Mouse (Mus musculus) embryonic facial prominence, embryonic 15.5 days (tissue): Measurements from ENCODE around the gene 4632433K11Rik. TPM values are rescaled to one million over a fixed set of nuclear protein-coding genes. Genes with fewer than 3 reads are reported as not detected.
"Not testable (repeated sequence)": the region's sequence is repeated elsewhere in the genome, so short reads cannot be mapped to it uniquely, and the experiment has no call there.

Source experiments
- ATAC-seq: fragments of 200-750 bp; cut with Nextera tagmentation; 2 replicates; pipeline ENCODE4 v1.8.0; 2017; ENCODE audit warnings: low read depth, moderate TSS enrichment; ENCODE audit not compliant: insufficient number of reproducible peaks, low FRiP score, low TSS enrichment
- H3K27ac ChIP-seq: fragments of 300-500 bp; sonication (generic); replicated peaks from 2 replicates; pipeline ENCODE4 v1.5.1; 2015; ENCODE audit warnings: mild to moderate bottlenecking, inconsistent platforms
- H3K27me3 ChIP-seq: fragments of 300-500 bp; sonication (generic); 2 replicates; pipeline ENCODE4 v1.6.1; 2015; ENCODE audit warnings: inconsistent platforms
- H3K36me3 ChIP-seq: fragments of 300-500 bp; sonication (generic); 2 replicates; pipeline ENCODE4 v1.6.1; 2015; ENCODE audit warnings: mild to moderate bottlenecking, inconsistent platforms
- H3K4me1 ChIP-seq: fragments of 300-500 bp; sonication (generic); 2 replicates; pipeline ENCODE4 v1.6.1; 2015; ENCODE audit warnings: inconsistent platforms
- H3K4me2 ChIP-seq: fragments of 300-500 bp; sonication (generic); replicated peaks from 2 replicates; pipeline ENCODE4 v1.6.1; 2015; ENCODE audit warnings: mild to moderate bottlenecking, inconsistent platforms
- H3K4me3 ChIP-seq: fragments of 300-500 bp; sonication (generic); replicated peaks from 2 replicates; pipeline ENCODE4 v1.5.1; 2015; ENCODE audit warnings: mild to moderate bottlenecking, inconsistent platforms
- H3K9ac ChIP-seq: fragments of 300-500 bp; sonication (generic); 2 replicates; pipeline ENCODE4 v1.6.1; 2015; ENCODE audit warnings: inconsistent platforms
- H3K9me3 ChIP-seq: fragments of 300-500 bp; sonication (generic); replicated peaks from 2 replicates; pipeline ENCODE4 v1.6.1; 2016; ENCODE audit warnings: inconsistent platforms
- WGBS: fragments of 180-500 bp; shearing (Covaris S2); methylation state at CpG from one replicate; pipeline ENCODE4 v1.1.7; 2015; 5-methylcytosine and 5-hydroxymethylcytosine counted together
- polyA plus RNA-seq: library from polyadenylated mRNA; unstranded; fragments of >200 nt; fragmentation: Nextera tagmentation; extraction: Ambion mirVana; gene quantifications from 2 replicates; pipeline ENCODE4 v1.2.1, GENCODE M21; 2015

Gene 4632433K11Rik
- polyA plus RNA-seq, 1 experiment from 2014 or later, result not detected

- 90% methylated on average over 27 of the region's 27 CpGs for WGBS
- no peak overlapping the region for H3K27ac ChIP-seq
These were observed 21.0 kb upstream of the 4632433K11Rik start for GRCm38 (mm10) chr7:5012681-5013513.

GRCm38 (mm10) chr7:5014251-5015117 lies 19.4 kb upstream of the 4632433K11Rik start, which contains the start of the genes Zfp524 and Fiz1:
Zfp524 (plus strand) TSS chr7:5014415.
Fiz1 (minus strand) TSS chr7:5014697.
- H3K4me3 ChIP-seq, result peak within 1 kb of the TSS; percentile 74
- under 1% methylated on average over 42 of the region's 42 CpGs for WGBS
- peak; percentile 88 for ATAC-seq
- no peaks in the 10 kb centered on the region for H3K9me3 ChIP-seq
- no peaks in the 10 kb centered on the region for H3K27me3 ChIP-seq
- H3K36me3 ChIP-seq, result peaks cover 44% of the 10 kb centered on the region
- no peaks in the 10 kb centered on the region for H3K4me1 ChIP-seq
- H3K27ac ChIP-seq, result peak within 1 kb of the TSS; percentile 99
- peak within 1 kb of the TSS; percentile 84 for H3K9ac ChIP-seq
- peak within 1 kb of the TSS; percentile 54 for H3K4me2 ChIP-seq

More at GRCm38 (mm10) chr7:5012681-5013513, 21.0 kb upstream of the 4632433K11Rik start:
- H3K4me3 ChIP-seq, result no peak overlapping the region
- no peaks in the 10 kb centered on the region for H3K9me3 ChIP-seq
- no peaks in the 10 kb centered on the region for H3K4me1 ChIP-seq
- no peaks in the 10 kb centered on the region for H3K27me3 ChIP-seq
- no peak overlapping the region for H3K9ac ChIP-seq
- H3K36me3 ChIP-seq, result peaks cover 56% of the 10 kb centered on the region
- H3K4me2 ChIP-seq, result peak overlapping the region; percentile 54; the same call in 1 of the 2 replicates
- ATAC-seq, result no peak

GRCm38 (mm10) chr7:5015118-5016001 lies 18.6 kb upstream of the 4632433K11Rik start, which contains the start of gene Gm44973:
Gm44973 (plus strand) TSS chr7:5015496.
- Histone ChIP-seq H3K9me3 (no peaks in the 10 kb centered on the region), H3K9ac (peak within 1 kb of the TSS; percentile 84), H3K27ac (peak within 1 kb of the TSS; percentile 99), H3K4me3 (peak within 1 kb of the TSS; percentile 74), H3K4me2 (peak within 1 kb of the TSS; percentile 54), H3K27me3 (no peaks in the 10 kb centered on the region), H3K4me1 (no peaks in the 10 kb centered on the region), H3K36me3 (peaks cover 35% of the 10 kb centered on the region)
- WGBS, result under 1% methylated on average over 61 of the region's 76 CpGs
- ATAC-seq, result peak; percentile 87

GRCm38 (mm10) chr7:5016057-5016456 lies 17.9 kb upstream of the 4632433K11Rik start:
- H3K4me3 ChIP-seq, result peak overlapping the region; percentile 74
- 56% methylated on average over 3 of the region's 3 CpGs for WGBS
- peaks cover 28% of the 10 kb centered on the region for H3K36me3 ChIP-seq
- H3K4me1 ChIP-seq, result peaks cover 1% of the 10 kb centered on the region
- H3K27ac ChIP-seq, result peak overlapping the region; percentile 99
- no peaks in the 10 kb centered on the region for H3K9me3 ChIP-seq
- peak overlapping the region; percentile 54 for H3K4me2 ChIP-seq
- no peaks in the 10 kb centered on the region for H3K27me3 ChIP-seq
- ATAC-seq, result no peak
- H3K9ac ChIP-seq, result peak overlapping the region; percentile 50; the same call in 1 of the 2 replicates

GRCm38 (mm10) chr7:5016920-5017319 lies 17.0 kb upstream of the 4632433K11Rik start:
- 96% methylated on average over 2 of the region's 2 CpGs for WGBS
- Histone ChIP-seq H3K4me2 (no peak overlapping the region), H3K27me3 (no peaks in the 10 kb centered on the region), H3K9ac (no peak overlapping the region), H3K9me3 (no peaks in the 10 kb centered on the region), H3K4me1 (peaks cover 8% of the 10 kb centered on the region), H3K27ac (no peak overlapping the region), H3K4me3 (no peak overlapping the region), H3K36me3 (peaks cover 24% of the 10 kb centered on the region)
- no peak for ATAC-seq

GRCm38 (mm10) chr7:5017352-5017751 lies 16.6 kb upstream of the 4632433K11Rik start:
- Histone ChIP-seq H3K9ac (no peak overlapping the region), H3K4me3 (no peak overlapping the region), H3K27ac (no peak overlapping the region), H3K9me3 (no peaks in the 10 kb centered on the region), H3K4me1 (peaks cover 12% of the 10 kb centered on the region), H3K27me3 (no peaks in the 10 kb centered on the region), H3K4me2 (no peak overlapping the region), H3K36me3 (peaks cover 24% of the 10 kb centered on the region)
- 95% methylated on average over 16 of the region's 16 CpGs for WGBS
- no peak for ATAC-seq

GRCm38 (mm10) chr7:5017931-5018330 lies 16.0 kb upstream of the 4632433K11Rik start:
- Histone ChIP-seq H3K9ac (no peak overlapping the region), H3K4me3 (no peak overlapping the region), H3K36me3 (peaks cover 25% of the 10 kb centered on the region), H3K4me1 (peaks cover 18% of the 10 kb centered on the region), H3K27ac (no peak overlapping the region), H3K9me3 (no peaks in the 10 kb centered on the region), H3K4me2 (no peak overlapping the region), H3K27me3 (no peaks in the 10 kb centered on the region)
- no peak for ATAC-seq
- 96% methylated on average over 21 of the region's 21 CpGs for WGBS

- H3K4me1 ChIP-seq, result peaks cover 23% of the 10 kb centered on the region
- peak overlapping the region; percentile 89 for H3K4me3 ChIP-seq
- not testable (repeated sequence) for H3K9me3 ChIP-seq, ATAC-seq, H3K27me3 ChIP-seq
- peak overlapping the region; percentile 98 for H3K27ac ChIP-seq
- H3K36me3 ChIP-seq, result peaks cover 40% of the 10 kb centered on the region
- H3K9ac ChIP-seq, result peak overlapping the region; percentile 89; the same call in 1 of the 2 replicates
- peak overlapping the region; percentile 66 for H3K4me2 ChIP-seq
- 29% methylated on average over 8 of the region's 8 CpGs for WGBS
These were observed 14.3 kb upstream of the 4632433K11Rik start for GRCm38 (mm10) chr7:5019576-5019975.

- H3K9ac ChIP-seq, result peak within 1 kb of the TSS; percentile 89
- WGBS, result under 1% methylated on average over 42 of the region's 49 CpGs
- H3K36me3 ChIP-seq, result peaks cover 46% of the 10 kb centered on the region
These were observed 13.8 kb upstream of the 4632433K11Rik start, which contains the start of the genes Zfp865 and Ccdc106 for GRCm38 (mm10) chr7:5020000-5020681. Zfp865 (plus strand) TSS chr7:5020376. Ccdc106 (plus strand) TSS chr7:5020553.

GRCm38 (mm10) chr7:5020685-5021084 lies 13.2 kb upstream of the 4632433K11Rik start:
- Histone ChIP-seq H3K27me3 (no peaks in the 10 kb centered on the region), H3K4me1 (peaks cover 23% of the 10 kb centered on the region), H3K27ac (peak overlapping the region; percentile 98), H3K4me3 (peak overlapping the region; percentile 89), H3K4me2 (peak overlapping the region; percentile 66), H3K9ac (peak overlapping the region; percentile 89), H3K9me3 (no peaks in the 10 kb centered on the region), H3K36me3 (peaks cover 51% of the 10 kb centered on the region)
- no peak; the same call in 1 of the 2 replicates for ATAC-seq
- WGBS, result 0% methylated on average over 12 of the region's 15 CpGs

More at GRCm38 (mm10) chr7:5020000-5020681, 13.8 kb upstream of the 4632433K11Rik start, which contains the start of the genes Zfp865 and Ccdc106:
- ATAC-seq, result peak; percentile 91
- Histone ChIP-seq H3K9me3 (no peaks in the 10 kb centered on the region), H3K27me3 (no peaks in the 10 kb centered on the region), H3K4me2 (peak within 1 kb of the TSS; percentile 66), H3K4me3 (peak within 1 kb of the TSS; percentile 89), H3K4me1 (peaks cover 23% of the 10 kb centered on the region), H3K27ac (peak within 1 kb of the TSS; percentile 98)
